Mouse (Mus musculus) spleen, postnatal 10 days (tissue): Measurements from ENCODE around the gene Tfip11.

Source experiments
- DNase-seq, 2 experiments: peaks; one replicate each; pipeline ENCODE4 v3.0.0; 2021 to 2022; ENCODE audit warnings: low spot score in 2 of 2

The Tfip11 gene

DNA sequence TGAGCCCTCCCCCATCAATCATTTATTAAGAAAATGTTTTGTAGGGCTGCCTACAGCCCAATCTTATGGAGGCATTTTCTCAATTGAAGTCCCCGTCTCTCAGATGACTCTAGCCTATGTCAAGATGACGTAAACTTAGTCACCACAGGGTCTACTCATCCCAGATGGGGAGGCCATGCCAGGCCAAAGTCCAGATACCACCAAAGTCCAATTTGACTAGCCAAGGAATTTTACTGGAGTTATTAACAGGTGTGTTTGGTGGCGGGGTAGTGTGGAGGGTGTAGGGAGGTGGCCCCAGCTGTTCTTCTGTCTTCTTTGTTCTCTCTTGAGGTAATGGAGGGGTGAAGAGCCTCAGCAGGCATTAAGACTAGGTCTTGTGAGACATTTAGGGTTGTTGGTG is 33.9 kb downstream of the Tfip11 start:
- DNase-seq: no peak

DNA sequence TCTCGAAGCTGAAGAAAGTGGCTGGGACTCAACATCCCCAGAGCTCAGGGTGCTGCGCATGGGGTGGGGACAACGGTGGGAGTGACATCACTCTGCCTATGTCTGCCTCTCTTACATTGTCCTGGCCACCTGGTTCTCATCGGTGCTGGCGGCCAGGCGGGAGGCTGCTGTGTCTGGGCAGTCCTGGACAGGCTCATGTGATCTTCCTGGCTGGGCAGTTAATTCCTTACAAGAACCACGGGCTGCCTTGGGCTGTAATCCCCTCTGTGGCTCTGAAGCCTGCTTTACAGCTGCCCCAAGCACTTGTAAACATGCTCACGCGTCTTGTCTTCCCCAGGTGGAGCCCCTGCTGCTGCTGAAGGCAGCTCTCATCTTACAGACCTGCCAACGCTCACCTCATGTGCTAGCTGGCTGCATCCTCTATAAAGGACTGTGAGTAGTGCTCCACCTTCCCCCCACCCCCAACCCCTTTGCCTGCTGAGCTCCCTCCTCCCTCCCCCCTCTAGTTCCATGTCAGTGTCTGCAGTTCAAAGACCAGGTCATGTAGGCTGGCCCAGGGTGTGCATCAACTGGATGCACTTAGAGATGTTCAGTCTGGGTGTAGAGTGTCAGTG is 38.1 kb downstream of the Tfip11 start:
- DNase-seq: no peak

DNA sequence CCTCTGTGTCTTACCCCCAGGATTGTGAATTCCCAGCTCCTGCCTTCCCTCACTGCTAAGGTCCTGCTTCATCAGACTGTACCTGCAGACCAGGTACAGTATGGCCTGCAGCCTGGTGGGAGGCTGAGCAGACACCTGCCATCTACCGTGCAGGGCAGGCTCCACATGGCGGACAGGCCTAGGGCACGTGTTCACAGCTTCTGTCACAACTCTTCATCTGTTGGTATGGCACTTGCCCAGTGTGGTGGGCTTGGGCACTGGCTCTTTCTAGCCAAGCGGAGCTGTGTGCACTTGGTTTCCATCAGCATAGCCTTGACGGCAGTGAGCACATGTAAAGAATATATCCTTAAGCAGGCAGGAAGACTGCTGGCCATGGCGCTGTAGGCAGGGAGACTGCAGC is 40.7 kb downstream of the Tfip11 start:
- DNase-seq: no peak

DNA sequence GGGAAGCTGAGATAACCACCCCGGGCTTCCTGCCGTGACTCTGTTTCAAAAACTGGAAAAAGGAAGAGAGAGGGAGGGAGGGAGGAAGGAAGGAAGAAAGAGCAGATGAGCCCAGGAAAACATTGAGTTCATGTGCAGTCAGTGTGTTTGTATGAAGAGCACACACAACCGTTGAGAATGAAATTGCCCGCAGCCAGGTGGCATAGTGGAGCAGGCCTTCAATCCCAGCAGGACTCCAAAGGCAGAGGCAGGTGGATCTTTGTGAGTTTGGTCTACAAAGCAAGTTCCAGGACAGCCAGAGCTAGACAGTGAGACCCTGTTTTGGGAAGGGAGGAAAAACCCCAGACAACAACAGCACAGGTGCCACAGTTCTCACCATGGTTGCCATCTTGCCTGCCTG is 41.2 kb downstream of the Tfip11 start:
- DNase-seq: no peak

DNA sequence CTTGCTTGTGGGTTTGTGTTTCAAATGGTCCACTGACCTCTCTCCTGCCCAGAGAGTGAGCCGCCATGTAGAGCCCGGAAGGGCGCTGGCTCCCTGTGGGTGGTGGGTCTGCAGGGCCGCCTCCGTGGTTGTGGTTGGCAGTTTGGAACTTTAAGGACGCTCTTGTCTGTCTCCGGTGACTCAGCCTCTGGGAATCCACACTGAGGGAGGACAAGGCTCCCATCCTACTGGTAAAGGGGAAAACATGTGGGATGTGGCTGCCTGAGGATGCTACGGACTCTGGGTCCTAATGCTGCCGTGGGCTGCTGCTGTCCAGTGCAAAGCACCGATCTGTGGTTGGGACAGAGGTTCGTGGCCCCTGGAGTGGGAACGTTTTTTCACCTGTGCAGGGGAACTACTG is 41.8 kb downstream of the Tfip11 start:
- no peak for DNase-seq

DNA sequence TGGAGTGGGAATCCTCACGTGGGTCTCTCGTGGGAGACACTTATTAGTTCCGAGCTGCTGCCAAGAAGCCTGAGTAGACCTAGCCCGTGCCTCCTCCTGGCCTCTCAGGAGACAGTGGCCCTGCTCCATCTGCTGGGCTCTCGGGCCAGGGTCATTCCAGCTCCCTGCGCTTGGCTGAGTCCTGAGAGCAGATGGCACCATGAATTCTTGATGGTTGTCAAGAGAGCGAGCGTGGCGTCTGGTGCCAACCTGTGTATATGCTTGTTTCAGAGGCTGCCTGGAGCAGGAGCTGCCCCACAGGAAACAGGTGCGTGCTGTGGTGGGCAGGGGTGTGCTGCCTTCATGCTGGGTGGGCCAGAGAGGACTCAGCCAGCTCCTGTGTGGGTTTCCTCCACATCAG is 42.5 kb downstream of the Tfip11 start:
- DNase-seq: no peak

DNA sequence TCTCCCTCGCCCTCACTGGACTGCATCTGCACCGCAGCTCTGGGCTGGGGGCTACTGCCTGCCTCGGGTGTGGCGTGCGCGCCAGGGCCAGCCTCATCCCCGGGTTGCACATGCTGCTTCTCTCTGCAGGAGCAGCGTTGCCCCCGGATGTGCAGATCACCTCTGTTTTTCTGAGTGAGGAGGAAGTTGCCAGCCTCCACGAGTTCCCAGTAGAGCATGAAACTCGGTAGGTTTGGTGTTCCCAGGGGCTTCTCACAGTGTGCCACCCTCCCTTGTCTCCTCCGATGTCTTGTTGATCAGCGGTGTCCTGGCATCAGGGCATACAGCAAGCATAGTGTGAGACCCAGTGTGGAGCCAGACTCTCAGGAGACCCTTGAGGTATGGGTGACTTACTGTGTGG is 43.2 kb downstream of the Tfip11 start:
- no peak for DNase-seq

DNA sequence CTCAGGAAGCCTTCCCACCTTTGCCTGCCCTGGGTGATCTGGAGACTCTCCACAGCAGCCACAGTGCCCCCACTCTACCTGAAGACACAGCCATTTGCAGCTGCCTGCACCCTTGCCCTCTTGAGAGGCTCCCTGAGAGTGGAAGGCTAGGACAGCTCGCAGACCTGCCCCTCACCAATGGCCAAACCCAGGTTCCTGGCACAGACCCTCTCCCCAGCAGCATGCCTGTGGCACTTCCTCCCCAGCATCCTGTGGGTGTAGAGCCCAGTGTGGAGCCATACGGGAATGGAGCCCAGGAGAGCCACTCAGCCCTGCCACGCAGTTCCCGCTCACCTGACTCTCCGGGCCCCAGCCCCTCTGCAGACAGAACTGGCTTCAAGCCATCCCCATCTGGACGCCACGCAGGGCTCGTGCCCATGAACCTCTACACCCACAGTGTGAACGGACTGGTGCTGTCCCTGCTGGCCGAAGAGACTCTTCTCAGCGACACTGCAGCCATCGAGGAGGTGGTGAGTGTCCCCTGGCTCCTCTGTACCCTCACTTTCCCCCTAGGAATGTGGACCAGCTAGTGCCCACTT is 44.2 kb downstream of the Tfip11 start:
- DNase-seq: no peak

DNA sequence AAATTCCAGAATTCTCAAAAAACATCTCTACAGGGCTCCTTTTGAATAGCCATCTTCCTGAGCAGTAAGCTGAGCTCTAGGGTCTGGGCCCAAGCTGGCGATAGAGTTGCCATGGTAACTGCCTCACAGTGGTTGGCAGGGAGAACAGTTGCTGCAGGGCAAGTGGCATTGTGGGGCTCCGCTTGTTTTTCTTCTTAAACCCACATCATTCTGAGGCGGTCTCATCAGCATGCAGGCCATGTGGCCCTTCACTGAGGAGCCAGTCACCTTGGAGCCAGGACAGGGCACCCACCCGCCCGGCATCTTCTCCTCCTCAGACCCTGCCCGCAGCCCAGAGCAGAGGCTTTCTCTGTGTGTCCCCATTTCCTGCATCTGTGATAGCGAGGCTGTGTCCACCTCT is 45.8 kb downstream of the Tfip11 start:
- no peak for DNase-seq

DNA sequence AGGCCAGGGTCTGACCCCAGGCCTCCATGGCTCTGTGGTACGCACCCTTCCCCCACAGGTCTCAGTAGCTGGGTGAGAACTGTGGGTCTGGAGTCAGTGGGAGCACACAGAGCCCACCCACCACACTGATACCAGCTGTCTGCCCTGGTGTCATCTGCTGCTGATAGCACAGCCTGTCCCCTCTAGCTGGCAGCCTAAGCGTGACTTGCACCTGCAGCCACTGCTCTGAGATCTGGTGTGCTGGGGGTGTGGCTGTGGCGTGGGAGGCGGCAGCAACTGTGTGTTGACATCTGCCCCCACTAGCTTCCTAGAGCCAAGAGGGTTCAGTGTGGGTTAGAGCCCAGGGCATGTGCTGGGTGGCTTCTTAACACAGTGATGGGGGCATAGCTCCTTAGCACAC is 50.0 kb downstream of the Tfip11 start:
- DNase-seq: no peak

DNA sequence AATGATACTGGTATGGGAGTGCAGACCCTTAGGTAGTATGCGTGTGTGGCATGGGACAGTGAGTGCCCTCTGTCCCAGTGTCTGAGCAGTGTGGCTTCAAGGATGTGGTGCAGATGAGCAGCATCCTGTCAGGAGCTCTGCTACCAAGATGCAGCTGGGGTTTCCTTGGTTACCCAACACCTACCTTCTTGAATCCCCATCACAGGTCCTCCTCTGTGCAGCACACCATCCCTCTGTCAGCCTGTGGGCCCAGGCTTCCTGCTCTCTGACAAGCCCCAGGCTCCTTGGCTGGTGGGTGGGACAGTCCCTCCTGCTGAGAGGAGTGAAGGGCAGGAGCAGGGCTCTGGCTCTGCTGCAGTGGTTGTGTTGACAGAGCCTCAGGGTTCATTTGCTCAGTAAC is 51.2 kb downstream of the Tfip11 start:
- DNase-seq: no peak

DNA sequence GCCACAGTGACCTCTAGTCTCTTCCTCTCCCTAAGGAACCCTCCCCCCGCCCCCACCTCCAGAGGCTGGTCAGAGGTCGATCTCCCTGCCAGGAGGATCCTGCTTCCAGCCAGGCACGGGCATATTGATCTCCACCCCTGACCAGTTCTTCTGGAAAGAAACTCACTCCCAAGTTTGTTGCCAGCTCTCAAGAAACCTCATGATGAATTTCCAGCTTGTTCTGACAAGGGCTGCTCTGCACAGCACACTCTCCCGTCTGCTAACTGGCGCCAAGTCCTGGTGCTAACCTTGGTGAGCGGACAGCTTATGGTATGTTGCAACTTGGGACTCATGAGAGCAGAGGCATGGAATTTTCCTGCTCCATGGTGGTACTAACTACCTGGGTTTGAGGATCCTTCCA is 52.6 kb downstream of the Tfip11 start:
- no peak for DNase-seq

DNA sequence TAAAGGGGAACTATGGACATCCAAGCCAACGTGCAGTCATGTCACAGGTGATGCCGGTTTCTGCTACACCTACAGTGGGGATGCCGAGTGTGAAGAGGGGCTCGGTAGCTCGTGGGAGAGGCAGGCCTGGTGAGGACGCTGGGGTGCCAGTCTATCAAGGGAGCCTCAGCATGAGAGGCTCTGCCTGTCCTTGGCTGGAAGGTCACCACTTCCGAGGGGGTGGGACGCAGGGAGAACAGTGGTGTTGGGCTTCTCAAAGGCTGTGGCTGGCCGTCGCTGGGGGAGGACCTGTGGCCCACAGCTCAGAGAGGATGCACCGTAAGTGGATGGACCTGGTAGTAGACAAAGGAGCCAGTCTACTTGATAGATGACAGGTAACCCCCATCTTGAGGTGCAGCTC is 55.0 kb downstream of the Tfip11 start:
- DNase-seq: no peak

DNA sequence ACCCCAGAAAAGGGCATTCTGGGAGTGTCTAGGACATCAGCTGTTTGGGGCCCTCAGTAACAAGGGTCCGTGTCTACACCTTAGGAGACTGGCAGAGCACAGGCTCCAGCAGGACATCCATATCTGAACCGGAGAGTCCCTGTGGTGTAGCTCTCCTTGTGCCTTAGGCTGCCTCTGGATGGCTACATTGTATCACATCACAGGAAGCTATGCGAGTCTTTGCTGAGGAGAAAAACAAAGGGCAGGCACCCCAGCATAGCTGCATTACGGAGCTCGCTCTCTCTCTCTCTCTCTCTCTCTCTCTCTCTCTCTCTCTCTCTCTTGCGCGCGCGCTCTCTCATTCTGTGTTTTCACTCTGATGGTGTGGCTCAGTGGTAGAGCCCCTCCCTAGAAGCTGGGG is 55.9 kb downstream of the Tfip11 start:
- DNase-seq: no peak

DNA sequence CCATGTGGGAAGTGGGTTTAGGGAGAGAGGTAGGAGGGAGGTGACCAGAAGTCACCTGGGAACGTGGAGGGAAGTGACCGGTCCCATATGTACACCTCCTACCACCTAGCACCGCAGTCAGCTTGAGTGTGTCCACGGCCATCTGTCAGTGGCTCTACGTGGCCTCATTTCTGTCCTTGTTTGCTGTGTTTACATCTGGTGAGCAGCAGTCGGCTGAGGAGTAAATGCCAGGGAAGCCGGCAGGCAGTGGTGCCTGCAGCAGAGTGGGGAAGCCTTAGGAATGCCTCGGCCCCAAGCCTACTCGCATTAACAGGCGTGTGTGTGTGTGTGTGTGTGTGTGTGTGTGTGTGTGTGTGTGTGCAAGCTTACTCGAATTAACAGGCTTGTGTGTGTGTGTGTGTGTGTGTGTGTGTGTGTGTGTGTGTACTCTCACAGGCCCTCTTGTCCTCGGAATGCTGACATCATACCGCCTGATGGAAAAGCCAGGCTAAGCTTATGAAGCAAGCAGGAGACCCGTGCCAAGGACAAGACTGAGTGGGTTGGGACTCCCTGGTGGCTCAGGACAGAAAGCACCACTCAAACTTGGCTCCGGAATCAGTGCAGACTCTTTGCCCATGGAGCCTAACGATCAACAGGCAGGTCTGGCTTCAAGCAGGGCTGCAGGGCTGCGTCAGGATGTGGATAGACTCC is 56.6 kb downstream of the Tfip11 start:
- no peak for DNase-seq

DNA sequence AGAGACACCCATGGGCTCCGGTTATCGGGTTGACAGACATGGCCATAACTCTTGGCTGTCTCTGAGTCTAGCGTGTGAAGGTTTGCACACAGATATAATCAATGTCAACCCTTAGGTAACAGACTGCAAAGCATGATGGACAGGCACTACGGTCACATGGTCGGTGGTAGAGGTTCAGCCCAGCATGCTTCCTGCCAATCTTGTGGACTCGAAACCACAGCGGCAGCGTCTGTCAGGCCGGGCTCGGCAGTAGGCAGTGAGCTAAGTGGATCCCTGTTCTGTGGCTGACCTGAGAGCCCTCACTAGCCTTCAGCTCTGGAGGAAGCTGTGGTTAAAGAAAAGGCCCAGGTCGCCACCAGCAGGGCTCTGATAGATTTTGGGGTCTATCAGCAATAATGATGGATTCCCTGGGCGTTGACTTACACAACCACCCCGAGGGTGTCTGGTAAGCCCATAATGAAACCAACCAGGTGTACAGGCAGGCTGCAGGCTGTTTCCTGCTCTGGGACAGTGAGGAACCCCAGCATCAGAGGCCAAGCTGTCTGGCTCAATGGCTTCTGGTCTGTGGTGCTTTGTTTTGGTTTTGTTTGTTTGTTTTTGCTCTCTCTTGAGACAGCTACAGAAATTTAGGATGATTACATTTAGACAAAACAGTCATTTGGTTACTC is 58.8 kb downstream of the Tfip11 start:
- DNase-seq: peak in 1 of 2 experiments; percentile 27

DNA sequence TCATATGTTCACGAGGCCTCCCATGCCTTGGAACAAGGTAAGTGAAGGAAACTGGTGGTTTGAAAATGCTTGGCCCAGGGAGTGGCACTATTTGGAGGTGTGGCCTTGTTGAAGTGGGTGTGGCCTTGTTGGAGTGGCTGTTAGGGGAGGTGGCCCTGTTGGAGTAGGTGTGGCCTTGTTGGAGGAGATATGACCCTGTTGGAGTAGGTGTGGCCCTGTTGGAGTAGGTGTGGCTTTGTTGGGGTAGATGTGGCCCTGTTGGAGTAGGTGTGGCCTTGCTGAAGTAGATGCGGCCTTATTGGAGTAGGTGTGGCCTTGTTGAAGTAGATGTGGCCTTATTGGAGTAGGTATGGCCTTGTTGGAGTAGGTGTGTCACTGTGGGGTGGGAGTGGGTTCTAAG is 59.8 kb downstream of the Tfip11 start:
- DNase-seq: peak in 1 of 2 experiments; percentile 49
